Mouse (Mus musculus): ENCODE measurements around the gene Oas1g. TPM values are rescaled to one million over a fixed set of nuclear protein-coding genes. Genes with fewer than 3 reads are reported as not detected.
"Not testable (repeated sequence)": the region's sequence is repeated elsewhere in the genome, so short reads cannot be mapped to it uniquely, and the experiment has no call there.

Gene Oas1g
- total RNA-seq (2021) = not detected
- long read RNA-seq, experiment 1 = 0 reads
- long read RNA-seq, experiment 2 = 0 reads

GRCm38 (mm10) chr5:120887413-120887812, at the start of gene Oas1g:
Gene Oas1g (minus strand): TSS chr5:120887613.
- DNase-seq (ENCODE audit: low spot score in 2 of 2); intact Hi-C loops (cut with DNase I): not testable (repeated sequence)

GRCm38 (mm10) chr5:120933966-120934365, 46.6 kb upstream of the Oas1g start:
- DNase-seq (ENCODE audit: low spot score in 2 of 2) = no peak
- intact Hi-C loops (cut with DNase I) = loop anchor here (2.0 kb wide), 1 partner anchor 119 kb away; no protein-coding TSS in a partner anchor

GRCm38 (mm10) chr5:120927036-120927435, 39.6 kb upstream of the Oas1g start:
- intact Hi-C loops (cut with DNase I) = loop anchor here (5.0 kb wide), 1 partner anchor 90 kb away; no protein-coding TSS in a partner anchor

GRCm38 (mm10) chr5:120926311-120926710, 38.9 kb upstream of the Oas1g start:
- intact Hi-C loops (cut with DNase I) = loop anchor here (5.0 kb wide), 1 partner anchor 89 kb away; no protein-coding TSS in a partner anchor
- DNase-seq (ENCODE audit: low spot score in 2 of 2) = not testable (repeated sequence)

More at GRCm38 (mm10) chr5:120927036-120927435, 39.6 kb upstream of the Oas1g start:
- no peak for DNase-seq (ENCODE audit: low spot score in 2 of 2)

- intact Hi-C loops (cut with DNase I); DNase-seq (ENCODE audit: low spot score in 2 of 2): not testable (repeated sequence)
Observed at GRCm38 (mm10) chr5:120924520-120924919, 37.1 kb upstream of the Oas1g start.

GRCm38 (mm10) chr5:120923969-120924368, 36.6 kb upstream of the Oas1g start:
- intact Hi-C loops (cut with DNase I) = no loop called here
- no peak for DNase-seq (ENCODE audit: low spot score in 2 of 2)

GRCm38 (mm10) chr5:120920296-120920695, 32.9 kb upstream of the Oas1g start:
- DNase-seq (ENCODE audit: low spot score in 2 of 2) = no peak
- intact Hi-C loops (cut with DNase I) = no loop called here

GRCm38 (mm10) chr5:120919156-120919935, 31.9 kb upstream of the Oas1g start:
- intact Hi-C loops (cut with DNase I) = not testable (repeated sequence)

GRCm38 (mm10) chr5:120914204-120914603, 26.8 kb upstream of the Oas1g start, which contains the start of gene Oas1d:
Gene Oas1d (plus strand): TSS chr5:120914536.
- intact Hi-C loops (cut with DNase I) = not testable (repeated sequence)

More at GRCm38 (mm10) chr5:120919156-120919935, 31.9 kb upstream of the Oas1g start:
- DNase-seq (ENCODE audit: low spot score in 2 of 2) = not testable (repeated sequence)

GRCm38 (mm10) chr5:120908196-120908920, 20.9 kb upstream of the Oas1g start:
- no peak for DNase-seq (ENCODE audit: low spot score in 2 of 2)
- intact Hi-C loops (cut with DNase I) = no loop called here

More at GRCm38 (mm10) chr5:120914204-120914603, 26.8 kb upstream of the Oas1g start, which contains the start of gene Oas1d:
- not testable (repeated sequence) for DNase-seq (ENCODE audit: low spot score in 2 of 2)

- intact Hi-C loops (cut with DNase I); DNase-seq (ENCODE audit: low spot score in 2 of 2): not testable (repeated sequence)
Observed at GRCm38 (mm10) chr5:120906791-120907733, 19.6 kb upstream of the Oas1g start, which contains the start of gene Oas1a. Gene Oas1a (minus strand): TSS chr5:120907521.

- intact Hi-C loops (cut with DNase I) = no loop called here
Observed at GRCm38 (mm10) chr5:120902056-120902455, 14.6 kb upstream of the Oas1g start.

GRCm38 (mm10) chr5:120900666-120901065, 13.3 kb upstream of the Oas1g start:
- no peak for DNase-seq (ENCODE audit: low spot score in 2 of 2)
- intact Hi-C loops (cut with DNase I) = no loop called here

More at GRCm38 (mm10) chr5:120902056-120902455, 14.6 kb upstream of the Oas1g start:
- DNase-seq (ENCODE audit: low spot score in 2 of 2) = no peak

- intact Hi-C loops (cut with DNase I) = no loop called here
- no peak for DNase-seq (ENCODE audit: low spot score in 2 of 2)
Observed at GRCm38 (mm10) chr5:120898726-120899125, 11.3 kb upstream of the Oas1g start.

GRCm38 (mm10) chr5:120898307-120898706, 10.9 kb upstream of the Oas1g start:
- intact Hi-C loops (cut with DNase I) = no loop called here

GRCm38 (mm10) chr5:120895231-120895900, 8.0 kb upstream of the Oas1g start:
- intact Hi-C loops (cut with DNase I) = no loop called here
- DNase-seq (ENCODE audit: low spot score in 2 of 2) = no peak

More at GRCm38 (mm10) chr5:120898307-120898706, 10.9 kb upstream of the Oas1g start:
- DNase-seq (ENCODE audit: low spot score in 2 of 2) = no peak

- DNase-seq (ENCODE audit: low spot score in 2 of 2); intact Hi-C loops (cut with DNase I): not testable (repeated sequence)
Observed at GRCm38 (mm10) chr5:120894692-120895091, 7.3 kb upstream of the Oas1g start.

- intact Hi-C loops (cut with DNase I); DNase-seq (ENCODE audit: low spot score in 2 of 2): not testable (repeated sequence)
Observed at GRCm38 (mm10) chr5:120893866-120894265, 6.5 kb upstream of the Oas1g start.
